Mouse (Mus musculus) neutrophil, adult 5-6 weeks (primary cell): ENCODE results near the gene Fblim1. TPM values are rescaled to one million over a fixed set of nuclear protein-coding genes. Genes with fewer than 3 reads are reported as not detected.

Experiments
- ATAC-seq: fragments of 151-379, 151-347 bp; 2 replicates; pipeline ENCODE4 v1.8.0; 2017; ENCODE audit warnings: mild to moderate bottlenecking, moderate TSS enrichment; ENCODE audit not compliant: insufficient number of reproducible peaks, poor library complexity, low FRiP score, severe bottlenecking; ENCODE audit errors: extremely low read depth
- total RNA-seq: library from RNA; stranded (forward); fragments of 200-1000 nt; gene quantifications from 2 replicates; pipeline ENCODE4 v1.2.3, GENCODE M21; 2017

Gene Fblim1
- 0.12 TPM in 1 of 2 replicates, not detected in the other for total RNA-seq

- ATAC-seq: no peak
Measured at GRCm38 (mm10) chr4:141605861-141606260, at the start of gene Fblim1. Gene Fblim1 (minus strand): TSS chr4:141606096.

DNA sequence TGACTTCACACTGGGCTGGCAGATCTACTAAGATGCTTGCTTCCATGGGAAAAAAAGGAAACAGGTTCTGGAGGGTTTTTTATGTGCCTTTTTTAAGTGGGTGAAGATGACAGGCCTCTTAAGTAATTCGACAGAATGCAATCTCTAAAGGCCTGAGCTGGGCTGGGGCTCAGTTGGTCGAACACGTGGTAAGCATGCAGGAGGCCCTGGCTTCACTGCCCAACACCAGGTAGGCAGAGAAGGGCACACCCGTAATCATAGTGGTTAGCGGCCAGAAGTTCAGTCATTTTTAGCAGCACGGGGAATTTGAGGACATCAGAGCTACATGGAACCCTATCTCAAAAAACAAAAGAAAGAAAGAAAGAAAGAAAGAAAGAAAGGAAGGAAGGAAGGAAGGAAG is 48.6 kb upstream of the Fblim1 start:
- no peak for ATAC-seq

DNA sequence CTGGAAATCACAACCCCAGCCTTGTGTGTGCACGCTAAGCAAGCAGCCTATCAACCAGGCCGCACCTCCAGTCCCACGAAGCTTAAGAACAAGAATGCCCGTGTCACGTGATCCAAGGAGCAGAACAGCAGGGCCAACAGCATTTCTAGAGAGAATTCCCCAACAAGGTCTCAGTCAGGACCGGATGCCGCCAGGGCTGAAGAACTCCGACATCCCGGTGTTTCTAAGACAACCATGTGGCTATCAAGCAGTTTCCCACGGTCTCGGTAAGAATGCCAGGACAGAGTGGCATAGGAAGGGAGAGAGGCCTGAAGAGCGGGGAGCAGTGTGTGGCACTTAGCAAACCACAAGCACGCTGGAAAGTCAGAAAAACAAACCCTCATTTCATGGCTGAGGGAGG is 47.9 kb upstream of the Fblim1 start:
- no peak for ATAC-seq

DNA sequence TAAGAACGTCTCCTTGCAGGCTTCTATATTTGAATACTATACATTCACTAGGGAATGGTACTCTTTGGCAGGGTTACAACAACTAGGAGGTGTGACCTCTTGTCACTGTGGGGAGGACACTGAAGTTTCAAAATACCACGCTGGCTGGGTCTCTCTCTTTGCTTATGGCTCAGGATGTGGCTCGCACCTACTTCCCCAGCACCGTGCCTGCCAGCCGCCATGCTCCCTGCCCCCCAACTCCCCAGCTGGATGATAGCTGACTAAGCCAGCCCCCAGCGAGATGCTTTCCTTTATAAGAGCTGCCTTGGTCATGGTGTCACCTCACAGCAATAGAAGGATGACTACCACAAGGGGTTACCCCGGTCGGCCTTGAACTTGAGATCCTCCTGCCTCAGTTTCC is 47.1 kb upstream of the Fblim1 start:
- no peak for ATAC-seq

DNA sequence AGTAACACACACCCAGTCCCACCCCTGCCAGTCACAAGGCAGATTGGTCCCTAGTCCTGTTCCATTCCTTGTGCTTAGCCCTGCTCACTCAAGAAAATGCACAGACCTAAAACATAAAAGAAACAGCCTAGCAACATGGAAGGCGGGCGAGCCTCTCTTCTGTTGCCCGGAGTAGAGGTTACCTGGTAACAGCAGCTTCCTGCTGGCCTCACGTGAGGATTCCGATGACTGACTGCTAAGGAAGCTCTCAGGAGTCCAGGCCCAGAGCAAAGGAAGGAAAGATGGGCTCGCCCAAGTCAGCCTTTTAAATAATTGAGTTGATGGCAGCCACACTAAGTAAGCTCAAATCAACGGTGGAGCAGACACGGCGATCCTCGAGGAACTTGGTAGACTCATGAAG is 46.0 kb upstream of the Fblim1 start:
- no peak for ATAC-seq

- no peak for ATAC-seq
Measured at GRCm38 (mm10) chr4:141651286-141651685, 45.4 kb upstream of the Fblim1 start.

DNA sequence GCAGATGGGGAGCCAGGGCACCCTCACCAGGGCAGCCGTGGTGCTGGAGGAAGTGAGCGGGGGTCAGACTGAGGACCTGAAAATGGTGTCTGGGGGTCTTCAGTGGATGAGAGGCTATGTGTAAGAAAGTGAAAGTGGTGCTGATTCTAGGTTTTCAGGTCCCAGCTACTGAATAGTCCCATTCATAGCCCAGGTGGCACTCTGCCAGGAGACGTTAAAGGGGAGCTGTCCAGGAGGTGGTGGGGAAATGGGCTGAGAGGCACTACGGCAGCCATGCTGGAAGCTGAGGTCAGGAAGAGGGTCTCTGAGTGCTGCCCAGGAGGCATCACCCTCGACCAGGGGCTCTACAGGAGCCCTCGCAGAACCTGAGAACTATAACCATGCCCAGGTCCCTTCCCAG is 43.3 kb upstream of the Fblim1 start:
- ATAC-seq: no peak

- no peak for ATAC-seq
Measured at GRCm38 (mm10) chr4:141648262-141648661, 42.4 kb upstream of the Fblim1 start.

- ATAC-seq: no peak
Measured at GRCm38 (mm10) chr4:141647187-141647586, 41.3 kb upstream of the Fblim1 start.

DNA sequence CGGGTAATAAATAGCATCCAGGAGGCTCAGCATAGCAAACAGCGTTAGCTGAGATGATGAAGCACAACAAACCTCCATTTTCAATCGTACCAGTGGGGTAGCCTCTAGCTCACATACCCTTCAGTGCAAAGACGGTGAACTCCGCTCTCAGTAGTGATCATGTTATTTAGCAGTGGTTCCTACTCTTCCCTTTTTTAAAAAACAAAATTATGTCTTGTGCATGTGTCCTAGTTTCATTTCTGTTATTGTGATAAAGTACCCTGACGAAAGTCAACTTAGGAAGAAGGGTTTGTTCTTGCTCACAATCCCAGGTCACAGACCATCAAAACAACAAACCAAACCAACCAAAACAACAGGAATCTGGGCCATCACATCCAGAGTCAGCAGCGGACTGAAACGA is 40.1 kb upstream of the Fblim1 start:
- no peak for ATAC-seq

DNA sequence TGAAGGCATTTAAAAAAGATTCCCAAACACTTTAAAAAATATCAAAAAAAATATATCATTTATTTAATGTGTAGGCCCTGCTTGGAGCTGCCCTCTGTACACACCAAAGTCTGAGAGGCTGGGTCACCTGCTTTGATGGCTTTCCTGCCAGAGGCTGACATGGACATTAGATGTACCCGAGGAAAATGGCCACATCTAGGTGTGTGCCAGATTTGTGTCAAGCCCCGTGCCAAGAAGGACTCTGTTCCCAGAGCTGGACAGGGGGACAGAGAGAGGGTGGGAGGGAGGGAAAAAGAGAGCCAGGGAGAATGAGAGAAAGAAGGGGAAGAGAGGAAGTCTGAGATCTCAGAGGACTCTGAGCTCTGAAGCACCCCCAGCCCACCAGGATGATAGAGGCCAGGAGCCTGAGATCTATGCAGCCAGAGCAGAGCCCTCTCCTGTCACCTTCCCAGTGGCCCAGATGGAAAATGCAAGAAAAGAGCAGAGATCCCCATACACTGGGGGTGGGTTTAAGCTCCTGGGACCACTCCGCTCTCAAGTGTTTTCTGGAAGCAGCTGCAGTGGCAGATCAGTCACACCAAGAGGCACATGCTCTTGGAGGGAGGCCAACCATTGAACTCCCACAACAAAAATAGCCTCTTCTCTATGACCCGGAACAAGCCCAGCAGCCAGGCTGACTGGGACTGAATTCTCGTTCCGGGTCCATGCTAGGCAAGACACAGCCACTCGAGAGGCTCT is 37.4 kb upstream of the Fblim1 start:
- no peak for ATAC-seq

- no peak for ATAC-seq
Measured at GRCm38 (mm10) chr4:141641961-141642811, 36.3 kb upstream of the Fblim1 start.

- no peak for ATAC-seq
Measured at GRCm38 (mm10) chr4:141641353-141641771, 35.5 kb upstream of the Fblim1 start.

- ATAC-seq: no peak
Measured at GRCm38 (mm10) chr4:141639474-141639873, 33.6 kb upstream of the Fblim1 start.

- no peak for ATAC-seq
Measured at GRCm38 (mm10) chr4:141636693-141637092, 30.8 kb upstream of the Fblim1 start.

DNA sequence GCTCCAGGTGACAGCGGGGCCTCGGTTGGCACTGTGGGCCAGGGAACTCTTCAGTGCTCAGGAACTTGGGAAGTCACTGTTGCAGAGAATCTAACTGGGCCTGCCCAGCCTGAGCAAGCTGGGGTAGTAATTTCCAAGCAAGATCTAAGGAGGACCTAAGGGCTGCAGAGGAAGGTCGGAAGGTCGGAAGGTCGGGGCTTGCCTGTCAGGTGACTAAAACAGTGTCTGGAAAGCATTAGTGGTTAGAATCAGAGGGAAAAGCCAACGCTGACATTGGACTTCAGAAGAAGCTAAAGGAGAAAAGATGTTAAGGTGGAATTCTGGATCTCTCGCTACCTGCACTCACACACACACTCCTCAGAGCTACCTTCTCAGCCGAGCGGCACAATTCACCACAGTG is 30.1 kb upstream of the Fblim1 start:
- no peak for ATAC-seq

- ATAC-seq: no peak
Measured at GRCm38 (mm10) chr4:141632111-141632873, 26.4 kb upstream of the Fblim1 start.

GRCm38 (mm10) chr4:141631250-141631649 is 25.4 kb upstream of the Fblim1 start:
- ATAC-seq: no peak

GRCm38 (mm10) chr4:141630021-141630420 is 24.1 kb upstream of the Fblim1 start:
- ATAC-seq: no peak

DNA sequence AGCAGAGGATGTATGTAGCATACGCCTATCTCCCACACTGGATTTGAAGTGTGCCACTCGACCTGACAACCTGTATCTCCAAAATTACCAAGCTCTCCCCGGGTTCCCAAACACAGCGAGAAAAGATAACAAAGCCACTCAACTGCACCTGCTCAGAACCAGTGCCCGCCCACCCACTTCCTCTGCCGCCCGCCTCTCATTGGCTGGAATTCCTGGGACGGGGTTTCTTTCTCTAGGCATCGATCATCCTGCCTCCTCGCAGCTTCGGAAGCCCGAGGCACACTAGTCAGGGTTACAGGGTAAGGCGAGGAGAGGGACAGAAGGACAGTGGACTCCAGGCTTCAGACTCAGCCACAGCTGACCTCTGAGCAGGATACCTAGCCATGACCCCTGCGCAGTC is 22.8 kb upstream of the Fblim1 start:
- no peak for ATAC-seq
